Mouse (Mus musculus): ENCODE data around the gene Hs3st3b1.
A peak's percentile ranks its signal among the peaks of the same experiment; 100 is the strongest.

Hs3st3b1 gene

GRCm38 (mm10) chr11:63942177-63942576 is 20.1 kb upstream of the Hs3st3b1 start:
- no peak overlapping the region for H3K4me3 ChIP-seq (replicated peaks; ENCODE audit: low read length)
- no peaks in the 10 kb centered on the region for H3K36me3 ChIP-seq (ENCODE audit: insufficient read depth, low read length)
- H3K9me3 ChIP-seq (ENCODE audit: low read length) = no peaks in the 10 kb centered on the region
- no peak for TF ChIP-seq NANOG (IDR thresholded peaks at IDR 0.05; ENCODE audit: borderline replicate concordance, low read length)
- TF ChIP-seq CTCF (conservative IDR thresholded peaks at IDR 0.05; ENCODE audit: low read length) = no peak
- TF ChIP-seq POU5F1 (IDR thresholded peaks at IDR 0.05; ENCODE audit: borderline replicate concordance, low read length) = no peak
- peaks cover 4% of the 10 kb centered on the region for H3K4me1 ChIP-seq (replicated peaks; ENCODE audit: low read depth, low read length)
- H3K27me3 ChIP-seq (ENCODE audit: insufficient read depth, low read length) = peaks cover 53% of the 10 kb centered on the region

DNA sequence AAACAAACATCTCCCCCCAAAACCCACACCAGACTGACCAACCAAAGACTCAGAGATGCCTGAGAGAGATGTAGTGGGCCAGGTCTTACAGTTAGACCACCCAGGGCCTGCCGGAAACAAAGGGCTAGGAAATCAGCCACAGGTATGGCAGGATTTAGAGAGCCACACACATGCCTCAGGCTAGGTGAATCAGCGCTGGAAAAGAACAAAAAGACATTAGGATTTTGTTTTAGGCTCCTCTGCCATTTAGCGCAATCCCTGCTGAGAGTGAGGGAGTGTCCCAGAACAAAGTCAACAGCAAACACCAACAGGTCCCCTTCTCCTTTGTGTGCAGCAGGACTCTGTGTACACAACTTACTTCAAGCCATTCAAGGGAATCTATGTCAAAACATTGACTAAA is 14.6 kb upstream of the Hs3st3b1 start:
- Histone ChIP-seq H3K4me1 (replicated peaks; ENCODE audit: low read depth, low read length) (peaks cover 43% of the 10 kb centered on the region), H3K9me3 (ENCODE audit: low read length) (no peaks in the 10 kb centered on the region), H3K27me3 (ENCODE audit: insufficient read depth, low read length) (peaks cover 66% of the 10 kb centered on the region), H3K36me3 (ENCODE audit: insufficient read depth, low read length) (no peaks in the 10 kb centered on the region), H3K4me3 (replicated peaks; ENCODE audit: low read length) (no peak overlapping the region)
- TF ChIP-seq CTCF (conservative IDR thresholded peaks at IDR 0.05; ENCODE audit: low read length) (no peak), POU5F1 (IDR thresholded peaks at IDR 0.05; ENCODE audit: borderline replicate concordance, low read length) (no peak), NANOG (IDR thresholded peaks at IDR 0.05; ENCODE audit: borderline replicate concordance, low read length) (peak; percentile 56; the same call in 1 of the 2 replicates)

DNA sequence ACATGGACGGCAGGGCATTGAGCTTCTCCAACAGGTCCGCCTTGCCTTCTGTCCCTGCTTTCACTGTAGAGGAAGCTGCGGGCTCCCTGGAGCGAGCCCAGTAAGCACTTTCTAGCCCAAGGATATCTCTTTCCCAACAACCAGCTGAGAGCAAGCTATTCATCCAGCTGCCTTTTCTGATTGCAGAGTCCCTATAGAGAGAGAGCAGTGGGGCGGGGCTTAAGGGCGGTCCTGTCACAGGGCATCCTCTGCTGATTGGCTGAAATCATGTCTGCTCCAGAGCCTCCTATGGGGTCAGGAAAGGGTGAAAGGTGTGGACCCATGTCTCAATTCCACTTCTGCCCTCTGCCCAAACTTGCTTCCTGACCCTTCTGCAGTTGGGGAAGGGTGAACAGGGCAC is 4.8 kb upstream of the Hs3st3b1 start:
- no peaks in the 10 kb centered on the region for H3K36me3 ChIP-seq (ENCODE audit: insufficient read depth, low read length)
- H3K4me3 ChIP-seq (replicated peaks; ENCODE audit: low read length) = no peak overlapping the region
- peaks cover 87% of the 10 kb centered on the region for H3K4me1 ChIP-seq (replicated peaks; ENCODE audit: low read depth, low read length)
- peak; percentile 40; the same call in 1 of the 2 replicates for TF ChIP-seq NANOG (IDR thresholded peaks at IDR 0.05; ENCODE audit: borderline replicate concordance, low read length)
- TF ChIP-seq POU5F1 (IDR thresholded peaks at IDR 0.05; ENCODE audit: borderline replicate concordance, low read length) = no peak
- TF ChIP-seq CTCF (conservative IDR thresholded peaks at IDR 0.05; ENCODE audit: low read length) = no peak
- H3K9me3 ChIP-seq (ENCODE audit: low read length) = no peaks in the 10 kb centered on the region
- H3K27me3 ChIP-seq (ENCODE audit: insufficient read depth, low read length) = peaks cover 41% of the 10 kb centered on the region

DNA sequence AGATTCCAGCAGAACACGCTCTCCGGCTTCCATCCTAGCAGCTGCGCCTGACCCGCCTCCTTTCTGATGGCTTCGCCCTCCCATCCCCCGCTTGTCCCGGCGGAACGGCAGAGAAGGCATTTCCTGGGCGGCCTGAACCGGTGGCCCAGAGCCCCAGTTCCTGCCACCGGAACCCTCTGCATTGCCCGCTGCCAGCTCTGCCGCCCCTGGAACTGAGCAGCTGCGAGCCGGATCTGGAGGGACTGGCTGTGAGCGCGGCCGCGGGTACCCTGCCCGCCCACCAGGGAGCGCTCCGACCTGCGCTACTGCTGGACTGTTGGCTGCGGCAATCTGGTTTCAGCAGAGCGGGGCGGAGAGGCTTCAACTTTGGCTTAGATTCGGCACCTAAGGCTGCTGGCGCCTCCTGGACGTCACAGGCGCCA is 3.1 kb upstream of the Hs3st3b1 start:
- H3K4me3 ChIP-seq (replicated peaks; ENCODE audit: low read length) = peak overlapping the region; percentile 87
- no peaks in the 10 kb centered on the region for H3K9me3 ChIP-seq (ENCODE audit: low read length)
- H3K36me3 ChIP-seq (ENCODE audit: insufficient read depth, low read length) = no peaks in the 10 kb centered on the region
- H3K4me1 ChIP-seq (replicated peaks; ENCODE audit: low read depth, low read length) = peaks cover 71% of the 10 kb centered on the region
- H3K27me3 ChIP-seq (ENCODE audit: insufficient read depth, low read length) = peaks cover 58% of the 10 kb centered on the region
- TF ChIP-seq POU5F1 (IDR thresholded peaks at IDR 0.05; ENCODE audit: borderline replicate concordance, low read length) (no peak), NANOG (IDR thresholded peaks at IDR 0.05; ENCODE audit: borderline replicate concordance, low read length) (no peak), CTCF (conservative IDR thresholded peaks at IDR 0.05; ENCODE audit: low read length) (peak; percentile 36)

GRCm38 (mm10) chr11:63924286-63924930 is 2.3 kb upstream of the Hs3st3b1 start:
- TF ChIP-seq POU5F1 (IDR thresholded peaks at IDR 0.05; ENCODE audit: borderline replicate concordance, low read length) (no peak), NANOG (IDR thresholded peaks at IDR 0.05; ENCODE audit: borderline replicate concordance, low read length) (peak; percentile 29; the same call in 1 of the 2 replicates)
- Histone ChIP-seq H3K9me3 (ENCODE audit: low read length) (no peaks in the 10 kb centered on the region), H3K36me3 (ENCODE audit: insufficient read depth, low read length) (no peaks in the 10 kb centered on the region), H3K4me1 (replicated peaks; ENCODE audit: low read depth, low read length) (peaks cover 71% of the 10 kb centered on the region), H3K4me3 (replicated peaks; ENCODE audit: low read length) (peak overlapping the region; percentile 87), H3K27me3 (ENCODE audit: insufficient read depth, low read length) (peaks cover 66% of the 10 kb centered on the region)

DNA sequence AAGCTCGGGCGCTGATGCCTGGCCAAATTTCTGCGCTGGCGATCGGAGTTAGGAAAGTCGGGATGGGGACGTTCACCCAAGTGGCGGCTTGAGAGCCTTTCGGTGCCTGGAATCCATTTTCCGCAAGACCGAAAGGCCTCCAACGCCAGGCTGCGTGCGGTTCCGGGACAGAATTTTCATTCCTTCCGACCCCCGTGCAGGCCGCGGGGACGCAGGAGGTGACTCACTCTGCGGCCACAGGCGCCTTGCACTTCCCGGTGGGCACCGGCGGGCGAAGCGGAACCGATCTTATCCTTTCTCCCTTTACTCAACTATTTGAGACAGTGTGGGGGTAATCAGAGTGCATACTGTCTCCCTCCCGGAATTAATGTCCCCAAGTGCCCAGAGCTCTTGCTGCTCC is 1.3 kb upstream of the Hs3st3b1 start:
- Histone ChIP-seq H3K9me3 (ENCODE audit: low read length) (no peaks in the 10 kb centered on the region), H3K27me3 (ENCODE audit: insufficient read depth, low read length) (peaks cover 76% of the 10 kb centered on the region), H3K36me3 (ENCODE audit: insufficient read depth, low read length) (no peaks in the 10 kb centered on the region), H3K4me1 (replicated peaks; ENCODE audit: low read depth, low read length) (peaks cover 76% of the 10 kb centered on the region), H3K4me3 (replicated peaks; ENCODE audit: low read length) (peak overlapping the region; percentile 87)
- TF ChIP-seq CTCF (conservative IDR thresholded peaks at IDR 0.05; ENCODE audit: low read length) (no peak), NANOG (IDR thresholded peaks at IDR 0.05; ENCODE audit: borderline replicate concordance, low read length) (no peak), POU5F1 (IDR thresholded peaks at IDR 0.05; ENCODE audit: borderline replicate concordance, low read length) (no peak)

- Histone ChIP-seq H3K9me3 (ENCODE audit: low read length) (no peaks in the 10 kb centered on the region), H3K36me3 (ENCODE audit: insufficient read depth, low read length) (no peaks in the 10 kb centered on the region), H3K4me3 (replicated peaks; ENCODE audit: low read length) (peak overlapping the region; percentile 87), H3K27me3 (ENCODE audit: insufficient read depth, low read length) (peaks cover 82% of the 10 kb centered on the region), H3K4me1 (replicated peaks; ENCODE audit: low read depth, low read length) (peaks cover 75% of the 10 kb centered on the region)
- TF ChIP-seq NANOG (IDR thresholded peaks at IDR 0.05; ENCODE audit: borderline replicate concordance, low read length) = no peak
- no peak for TF ChIP-seq POU5F1 (IDR thresholded peaks at IDR 0.05; ENCODE audit: borderline replicate concordance, low read length)
- no peak for TF ChIP-seq CTCF (conservative IDR thresholded peaks at IDR 0.05; ENCODE audit: low read length)
These were observed 792 bp downstream of the Hs3st3b1 start for GRCm38 (mm10) chr11:63921044-63921951.

DNA sequence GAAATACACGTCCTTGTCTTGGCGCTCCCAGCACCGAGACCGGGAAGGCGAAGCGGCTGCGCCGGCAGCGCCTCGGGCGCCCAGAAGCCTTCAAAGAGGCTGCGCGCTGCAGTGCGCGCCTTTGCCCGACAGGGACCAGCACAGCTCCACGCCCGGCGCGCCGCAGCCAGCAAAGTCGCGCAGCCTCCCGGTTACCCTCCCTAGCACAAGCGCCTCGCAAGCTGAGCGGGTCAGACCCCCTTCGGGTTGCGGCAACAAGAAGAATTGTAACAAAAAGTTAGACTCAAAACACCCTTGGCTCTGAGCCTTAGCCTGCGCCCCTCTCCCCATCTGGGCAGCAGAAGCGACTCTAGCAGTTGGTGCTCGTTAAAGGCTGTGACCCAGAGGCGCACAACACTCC is 1.6 kb downstream of the Hs3st3b1 start:
- H3K27me3 ChIP-seq (ENCODE audit: insufficient read depth, low read length) = peaks cover 75% of the 10 kb centered on the region
- peaks cover 75% of the 10 kb centered on the region for H3K4me1 ChIP-seq (replicated peaks; ENCODE audit: low read depth, low read length)
- H3K36me3 ChIP-seq (ENCODE audit: insufficient read depth, low read length) = no peaks in the 10 kb centered on the region
- TF ChIP-seq POU5F1 (IDR thresholded peaks at IDR 0.05; ENCODE audit: borderline replicate concordance, low read length) (no peak), NANOG (IDR thresholded peaks at IDR 0.05; ENCODE audit: borderline replicate concordance, low read length) (no peak), CTCF (conservative IDR thresholded peaks at IDR 0.05; ENCODE audit: low read length) (no peak)
- H3K4me3 ChIP-seq (replicated peaks; ENCODE audit: low read length) = peak overlapping the region; percentile 87
- no peaks in the 10 kb centered on the region for H3K9me3 ChIP-seq (ENCODE audit: low read length)
